Comparison of ENCODE assay signal across 8 mouse cellular contexts in genomic region chr11:113863408-113863807, GRCm38 (mm10).
A peak's percentile ranks its signal among the peaks of the same experiment; 100 is the strongest.
DNase-seq lines count a peak whose midpoint lies in the region; ATAC-seq and TF ChIP-seq lines count a peak whose summit lies in the region.

No protein-coding gene starts in this region.

- peak; percentile 43 for DNase-seq in heart, postnatal 4 days
- peak; percentile 40 for DNase-seq in thymus, adult 2 months
- DNase-seq in thymus, adult 18-20 months = no peak
- peak; percentile 24 to 73 for DNase-seq in spleen, postnatal 4 days (ENCODE audit: low spot score in 2 of 2)
- no peak for DNase-seq in urinary bladder, postnatal 36 days (ENCODE audit: low spot score in 2 of 2)
- no peak for DNase-seq in T-cell, adult 2 months (ENCODE audit: low spot score)

- TF ChIP-seq POLR2A in thymus, adult 2 months (IDR thresholded peaks at IDR 0.05; ENCODE audit: control insufficient read depth, extremely low read depth, insufficient read depth, low read length, poor library complexity) = no peak
- no peak for TF ChIP-seq POLR2A in embryonic fibroblast, embryonic 13.5 days (IDR thresholded peaks at IDR 0.05; ENCODE audit: low read depth, low read length)

- no peak overlapping the region for H3K27ac ChIP-seq in heart, embryonic 11.5 days (ENCODE audit: low read depth, low read length)
- H3K27ac ChIP-seq in thymus, adult 2 months (ENCODE audit: control insufficient read depth, insufficient read depth, low read length) = no peak overlapping the region
- no peak overlapping the region for H3K27ac ChIP-seq in embryonic fibroblast, embryonic 13.5 days (ENCODE audit: insufficient read depth, low read length)

- H3K9me3 ChIP-seq in heart, embryonic 11.5 days (replicated peaks; ENCODE audit: control insufficient read depth, low read length) = no peaks in the 10 kb centered on the region

- H3K4me1 ChIP-seq in heart, embryonic 11.5 days (ENCODE audit: control insufficient read depth, insufficient read depth, low read length) = no peaks in the 10 kb centered on the region; the same call in 1 of the 2 replicates
- no peaks in the 10 kb centered on the region for H3K4me1 ChIP-seq in thymus, adult 2 months (replicated peaks; ENCODE audit: control insufficient read depth, insufficient read depth, low read length)
- H3K4me1 ChIP-seq in embryonic fibroblast, embryonic 13.5 days (ENCODE audit: control insufficient read depth, insufficient read depth, low read length) = no peaks in the 10 kb centered on the region

- ATAC-seq in heart, embryonic 11.5 days (replicated peaks; ENCODE audit: insufficient number of reproducible peaks, low FRiP score, low TSS enrichment) = no peak

- no peak overlapping the region for H3K4me2 ChIP-seq in heart, embryonic 11.5 days

- H3K4me3 ChIP-seq in heart, embryonic 11.5 days (ENCODE audit: low read depth, low read length) = no peak overlapping the region
- no peak overlapping the region for H3K4me3 ChIP-seq in thymus, adult 2 months (ENCODE audit: control insufficient read depth, insufficient read depth, low read length)
- no peak overlapping the region for H3K4me3 ChIP-seq in embryonic fibroblast, embryonic 13.5 days (ENCODE audit: insufficient read depth, low read length)

- no peaks in the 10 kb centered on the region for H3K27me3 ChIP-seq in heart, embryonic 11.5 days (ENCODE audit: control insufficient read depth, insufficient read depth, low read length)
- no peaks in the 10 kb centered on the region for H3K27me3 ChIP-seq in thymus, adult 2 months (ENCODE audit: control insufficient read depth, insufficient read depth, low read length)

- TF ChIP-seq CTCF in thymus, adult 2 months (IDR thresholded peaks at IDR 0.05; ENCODE audit: borderline replicate concordance, control insufficient read depth, extremely low read depth, insufficient read depth, low read length, poor library complexity) = no peak
- TF ChIP-seq CTCF in embryonic fibroblast, embryonic 13.5 days (IDR thresholded peaks at IDR 0.05; ENCODE audit: borderline replicate concordance, insufficient read depth, low read length) = 0 out of 2 replicates have a peak, but pooled peaks have one; percentile 27

- 67% methylated on average over 5 of the region's 5 CpGs for WGBS in heart, embryonic 11.5 days (ENCODE audit: insufficient replicate concordance)
- WGBS in thymus, adult 2 months = 78% methylated on average over 5 of the region's 5 CpGs

- no peak overlapping the region for H3K9ac ChIP-seq in heart, embryonic 11.5 days (ENCODE audit: low read depth, low read length)

- H3K36me3 ChIP-seq in heart, embryonic 11.5 days (ENCODE audit: control insufficient read depth, insufficient read depth, low read length) = no peaks in the 10 kb centered on the region
- H3K36me3 ChIP-seq in thymus, adult 2 months (ENCODE audit: control insufficient read depth, insufficient read depth, low read length) = no peaks in the 10 kb centered on the region

Comparison
In these comparisons a context has a peak if more than half of its experiments do, and no peak if none do; other contexts are left out.
1. DNase-seq: peak in heart, postnatal 4 days (single experiment), thymus, adult 2 months (single experiment) and spleen, postnatal 4 days (2 of 2); none in thymus, adult 18-20 months (0 of 2), urinary bladder, postnatal 36 days (0 of 2) and T-cell, adult 2 months (single experiment).